In genomic region chr15:74201831-74202230, GRCm38 (mm10) we compare ENCODE assay signal across 22 mouse cellular contexts.
A peak's percentile ranks its signal among the peaks of the same experiment; 100 is the strongest.
DNase-seq lines count a peak whose midpoint lies in the region; ATAC-seq and TF ChIP-seq lines count a peak whose summit lies in the region.
"Had no signal": no experiment of that assay in that cellular context is flagged by ENCODE, and none has a peak within 500 bp of the region (broad histone marks: within the 10 kb centered on the region; RNA-seq: fewer than 3 reads in every experiment).

No protein-coding gene starts in this region.

- no peaks in the 10 kb centered on the region for H3K36me3 ChIP-seq in midbrain, embryonic 11.5 days (ENCODE audit: control insufficient read depth, insufficient read depth, low read length)
- no peaks in the 10 kb centered on the region for H3K36me3 ChIP-seq in midbrain, embryonic 16.5 days (ENCODE audit: control insufficient read depth, insufficient read depth, low read length)
- no peaks in the 10 kb centered on the region for H3K36me3 ChIP-seq in stomach, postnatal 0 days (ENCODE audit: control insufficient read depth, insufficient read depth, low read length)
- H3K36me3 ChIP-seq: embryonic facial prominence, embryonic 13.5 days; G1E; heart, embryonic 15.5 days; hindbrain, embryonic 10.5 days had no signal

- H3K9ac ChIP-seq in midbrain, embryonic 11.5 days (ENCODE audit: low read length), result no peak overlapping the region
- H3K9ac ChIP-seq in midbrain, embryonic 16.5 days (ENCODE audit: low read depth, low read length), result no peak overlapping the region
- no peak overlapping the region for H3K9ac ChIP-seq in stomach, postnatal 0 days (ENCODE audit: low read length)
- H3K9ac ChIP-seq: embryonic facial prominence, embryonic 13.5 days; forebrain, embryonic 13.5 days; forebrain, postnatal 0 days; heart, embryonic 15.5 days; hindbrain, embryonic 14.5 days had no signal

- ATAC-seq in midbrain, embryonic 11.5 days (ENCODE audit: low FRiP score), result no peak
- ATAC-seq in midbrain, embryonic 16.5 days, result no peak
- peak; percentile 94 for ATAC-seq in stomach, postnatal 0 days (ENCODE audit: low FRiP score, low TSS enrichment)
- ATAC-seq: CD4-positive, CD25-positive, alpha-beta regulatory T cell, adult 4 months; forebrain, embryonic 13.5 days; forebrain, postnatal 0 days had no signal

- H3K27me3 ChIP-seq in midbrain, embryonic 11.5 days (ENCODE audit: control insufficient read depth, insufficient read depth, low read length), result no peaks in the 10 kb centered on the region
- H3K27me3 ChIP-seq in midbrain, embryonic 16.5 days (ENCODE audit: control insufficient read depth, insufficient read depth, low read depth, low read length), result no peaks in the 10 kb centered on the region; the same call in 1 of the 2 replicates
- H3K27me3 ChIP-seq in stomach, postnatal 0 days (ENCODE audit: control insufficient read depth, insufficient read depth, low read length), result no peaks in the 10 kb centered on the region
- H3K27me3 ChIP-seq: embryonic facial prominence, embryonic 13.5 days; heart, embryonic 15.5 days had no signal

- H3K4me2 ChIP-seq in midbrain, embryonic 11.5 days, result no peak overlapping the region
- no peak overlapping the region for H3K4me2 ChIP-seq in midbrain, embryonic 16.5 days (ENCODE audit: low read length)
- no peak overlapping the region for H3K4me2 ChIP-seq in stomach, postnatal 0 days (replicated peaks; ENCODE audit: low read depth)
- H3K4me2 ChIP-seq: embryonic facial prominence, embryonic 13.5 days; forebrain, embryonic 13.5 days; heart, embryonic 11.5 days; heart, embryonic 15.5 days; hindbrain, embryonic 14.5 days had no signal

- H3K4me3 ChIP-seq in midbrain, embryonic 11.5 days (ENCODE audit: low read depth, low read length), result no peak overlapping the region
- H3K4me3 ChIP-seq in midbrain, embryonic 16.5 days (ENCODE audit: low read depth, low read length), result no peak overlapping the region
- no peak overlapping the region for H3K4me3 ChIP-seq in stomach, postnatal 0 days (ENCODE audit: low read depth, low read length)
- H3K4me3 ChIP-seq: embryonic facial prominence, embryonic 13.5 days; forebrain, embryonic 13.5 days; heart, adult 2 months; heart, embryonic 15.5 days; hindbrain, embryonic 10.5 days had no signal

- TF ChIP-seq EP300 in stomach, postnatal 0 days (optimal IDR thresholded peaks at IDR 0.05), result no peak

- peaks cover 9% of the 10 kb centered on the region for H3K4me1 ChIP-seq in midbrain, embryonic 11.5 days (ENCODE audit: control insufficient read depth, insufficient read depth, low read length)
- peaks cover 6% of the 10 kb centered on the region for H3K4me1 ChIP-seq in midbrain, embryonic 16.5 days (ENCODE audit: control insufficient read depth, insufficient read depth, low read length)
- H3K4me1 ChIP-seq in stomach, postnatal 0 days (replicated peaks; ENCODE audit: control insufficient read depth, insufficient read depth), result no peaks in the 10 kb centered on the region
- H3K4me1 ChIP-seq: embryonic facial prominence, embryonic 13.5 days had no signal

- WGBS in midbrain, embryonic 11.5 days, result 85% methylated on average over 1 of the region's 1 CpGs
- 86% methylated on average over 1 of the region's 1 CpGs for WGBS in midbrain, embryonic 16.5 days
- WGBS in stomach, postnatal 0 days, result 50% methylated on average over 1 of the region's 1 CpGs

- DNase-seq in midbrain, embryonic 11.5 days (ENCODE audit: low spot score, missing footprints), result peak; percentile 44
- DNase-seq in 3134 (ENCODE audit: extremely low read depth, insufficient read length, low spot score), result peak; percentile 88
- peak; percentile 25 for DNase-seq in Muller cell, postnatal 12 days (ENCODE audit: inconsistent ontology term)
- peak; percentile 69 for DNase-seq in stomach, postnatal 0 days (ENCODE audit: low spot score)
- DNase-seq in spleen, postnatal 14 days (ENCODE audit: low spot score in 2 of 2), result no peak
- DNase-seq in cerebellum, adult 9-10 months, result no peak
- DNase-seq: adrenal gland, postnatal 10 days; cerebellum, adult 11-12 months; cerebellum, adult 9-11 months; cerebellum, postnatal 36 days; forebrain, postnatal 0 days; gastrocnemius, postnatal 14 days; heart, adult 2 months had no signal

- H3K9me3 ChIP-seq in midbrain, embryonic 11.5 days (ENCODE audit: control insufficient read depth, low read length), result no peaks in the 10 kb centered on the region
- no peaks in the 10 kb centered on the region for H3K9me3 ChIP-seq in midbrain, embryonic 16.5 days (replicated peaks; ENCODE audit: control insufficient read depth, low read length, poor library complexity, severe bottlenecking)
- H3K9me3 ChIP-seq in stomach, postnatal 0 days (ENCODE audit: control insufficient read depth, low read length), result no peaks in the 10 kb centered on the region
- H3K9me3 ChIP-seq: embryonic facial prominence, embryonic 13.5 days; forebrain, embryonic 13.5 days; heart, embryonic 15.5 days; hindbrain, embryonic 10.5 days had no signal

- no peak for TF ChIP-seq CTCF in stomach, postnatal 0 days (IDR thresholded peaks at IDR 0.05; ENCODE audit: low read depth)

- no peak overlapping the region for H3K27ac ChIP-seq in midbrain, embryonic 11.5 days (ENCODE audit: low read depth, low read length)
- no peak overlapping the region for H3K27ac ChIP-seq in midbrain, embryonic 16.5 days (ENCODE audit: low read length)
- no peak overlapping the region for H3K27ac ChIP-seq in stomach, postnatal 0 days (replicated peaks)
- H3K27ac ChIP-seq: embryonic facial prominence, embryonic 13.5 days; forebrain, embryonic 13.5 days; heart, adult 2 months; heart, embryonic 15.5 days; hindbrain, embryonic 10.5 days; hindbrain, embryonic 14.5 days had no signal

Comparison
In these comparisons a context has a peak if more than half of its experiments do, and no peak if none do; other contexts are left out.
1. DNase-seq: peak in midbrain, embryonic 11.5 days (single experiment), 3134 (single experiment), Muller cell, postnatal 12 days (single experiment) and stomach, postnatal 0 days (single experiment); none in spleen, postnatal 14 days (0 of 2) and cerebellum, adult 9-10 months (single experiment).